Mouse (Mus musculus) urinary bladder, postnatal 10 days (tissue): ENCODE measurements around the gene B3glct.

Experiments
- DNase-seq: peaks from one replicate; pipeline ENCODE4 v3.0.0; 2022; ENCODE audit warnings: low spot score

Gene B3glct

DNA sequence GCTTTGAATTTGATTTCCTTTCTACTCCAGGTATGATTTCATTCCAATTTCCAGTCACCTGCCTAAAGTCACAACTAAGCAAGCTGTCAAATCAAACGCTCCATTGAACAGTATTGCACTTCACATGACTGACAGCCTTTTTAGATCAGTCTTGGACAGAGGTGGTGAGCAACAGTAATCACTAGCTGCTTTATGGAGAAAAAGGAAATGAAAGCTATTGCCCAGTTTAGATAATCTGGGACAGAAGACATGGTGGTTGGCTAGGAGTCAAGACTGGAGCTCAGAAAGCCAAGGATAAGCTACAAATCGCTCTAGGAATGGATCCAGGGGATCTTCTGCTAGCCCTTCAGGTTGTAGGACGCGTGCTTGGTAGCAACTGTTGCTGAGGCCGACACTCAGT lies 14.6 kb upstream of the B3glct start:
- DNase-seq = no peak

DNA sequence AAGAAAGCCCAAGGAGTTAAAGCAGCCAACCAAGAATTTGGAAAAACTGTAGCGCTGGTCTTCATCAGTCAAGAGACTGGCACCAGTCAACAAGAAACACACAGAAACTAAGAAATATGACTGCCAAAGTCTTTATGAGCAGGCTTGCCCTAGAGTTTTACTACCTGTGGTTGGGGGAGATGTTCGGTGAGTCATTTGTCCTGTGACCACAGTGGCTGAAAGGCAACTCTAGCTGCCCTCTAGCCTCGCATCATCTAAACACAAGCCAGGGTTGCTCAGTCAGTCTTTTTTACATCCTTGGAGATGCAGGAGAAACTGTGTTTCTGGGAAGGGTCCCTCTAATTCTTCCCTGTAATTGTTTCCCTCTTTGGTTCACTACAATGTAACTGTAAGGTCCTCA lies 834 bp upstream of the B3glct start:
- no peak for DNase-seq

DNA sequence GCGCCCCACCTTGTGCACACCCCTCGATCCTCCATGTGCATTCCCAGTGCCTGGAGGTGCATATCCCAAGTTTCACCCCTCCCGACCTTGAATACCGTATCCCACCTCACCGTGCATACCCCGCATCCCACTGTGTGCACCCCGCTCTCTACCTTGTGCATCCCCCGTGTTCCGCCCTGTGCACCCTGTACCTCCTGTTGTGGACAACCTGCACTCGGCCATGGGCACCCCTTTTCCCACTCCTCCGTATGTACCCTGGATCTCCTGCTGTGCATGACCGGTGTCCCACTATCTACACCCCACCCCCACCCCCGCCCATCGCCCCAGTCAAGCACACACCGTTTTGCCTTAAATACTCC lies 939 bp downstream of the B3glct start:
- no peak for DNase-seq

DNA sequence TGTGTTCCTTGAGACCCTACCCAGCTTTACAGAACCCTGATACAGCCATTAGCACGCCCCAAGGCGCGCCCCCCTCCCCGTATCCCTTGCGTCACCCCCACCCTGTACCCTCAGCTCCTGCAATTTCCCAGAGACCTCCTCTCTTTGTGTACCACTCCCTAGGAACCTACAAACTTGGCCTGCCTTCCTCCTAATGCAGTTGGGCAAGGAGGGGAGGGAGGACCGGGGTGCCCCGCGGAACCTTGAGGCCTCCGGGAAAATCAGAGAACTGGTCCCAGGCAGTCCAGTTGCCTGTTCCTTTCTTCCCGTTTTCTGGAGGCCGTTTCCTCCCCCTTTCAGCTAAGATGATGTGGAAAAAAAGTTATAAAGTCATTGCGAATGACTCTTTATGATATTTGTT lies 1.3 kb downstream of the B3glct start:
- no peak for DNase-seq

DNA sequence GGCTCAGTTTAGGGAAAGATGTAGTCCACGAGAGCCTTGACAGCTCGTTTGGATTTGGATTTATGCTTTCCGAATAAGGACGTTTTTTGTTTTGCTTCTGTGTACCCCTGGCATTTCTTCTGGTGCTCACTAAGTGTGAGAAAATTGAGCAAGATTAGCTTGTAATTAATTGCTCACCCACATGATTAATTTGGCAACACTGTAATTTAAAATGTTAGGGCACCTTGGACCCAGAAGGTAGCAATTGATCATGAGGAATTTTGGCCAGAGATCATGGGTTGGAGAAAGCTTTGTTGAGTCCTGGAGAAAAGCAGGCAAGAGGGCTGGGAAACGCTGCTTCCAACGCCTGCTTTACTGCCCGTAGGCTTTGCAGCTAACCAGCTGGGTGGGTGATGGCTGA lies 1.9 kb downstream of the B3glct start:
- no peak for DNase-seq

DNA sequence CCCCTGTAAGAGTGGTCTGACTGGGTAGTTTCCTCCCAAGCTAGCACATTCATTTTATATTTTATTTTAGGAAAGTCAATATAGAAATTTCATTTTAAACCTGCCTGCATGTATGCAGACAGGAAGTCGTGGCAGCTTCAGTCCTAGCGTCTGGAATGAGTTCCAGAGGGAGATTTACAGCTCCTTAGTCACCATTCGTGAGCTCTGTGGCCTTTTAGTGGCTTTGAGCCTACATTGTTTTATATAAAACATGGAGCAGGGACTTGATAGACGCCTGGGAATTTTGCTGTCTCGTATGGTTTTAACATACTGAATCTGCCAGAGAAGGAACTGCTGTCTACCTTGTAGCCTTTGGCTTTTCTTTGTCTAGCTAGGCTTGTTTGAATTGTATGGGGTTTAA lies 2.9 kb downstream of the B3glct start:
- DNase-seq = no peak

DNA sequence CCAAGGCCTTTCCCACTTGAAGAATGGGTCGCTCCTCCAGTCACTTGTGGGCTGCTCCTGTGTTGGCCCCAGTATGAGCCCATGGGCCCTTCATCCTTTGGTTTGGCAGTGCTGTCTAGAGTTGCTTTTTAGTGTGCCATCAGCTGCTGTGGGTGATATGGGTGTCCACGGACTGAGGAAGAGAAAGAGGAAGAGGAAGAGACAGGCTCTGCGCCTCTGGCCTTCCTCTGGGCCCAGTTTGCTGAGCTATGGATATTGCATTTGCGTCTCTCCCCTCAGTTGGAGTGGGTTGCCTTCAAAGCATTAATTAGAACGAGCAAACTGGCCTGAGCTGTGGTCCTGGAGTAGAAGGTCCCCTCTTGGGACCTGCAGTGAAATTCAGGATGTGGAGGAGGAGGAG lies 11.8 kb downstream of the B3glct start:
- DNase-seq = no peak

DNA sequence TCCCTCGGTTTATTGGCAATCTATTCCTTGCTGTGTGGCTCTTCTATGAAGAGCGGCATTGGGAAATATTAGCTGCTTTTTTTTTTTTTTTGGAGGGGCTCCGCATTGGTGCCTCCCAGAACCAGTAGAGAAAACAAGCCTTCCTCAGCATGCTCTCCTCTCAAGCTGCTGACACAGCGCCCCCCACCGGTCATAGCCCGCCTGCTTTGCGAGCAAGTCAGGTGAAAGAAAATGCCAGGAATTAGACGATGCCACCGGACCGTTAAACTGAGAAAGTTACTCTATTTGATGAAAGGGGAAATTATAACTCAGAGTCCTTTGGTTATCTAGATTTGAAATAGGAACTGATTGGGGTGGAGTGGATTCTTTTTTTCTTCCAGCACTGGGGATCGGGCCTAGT lies 14.5 kb downstream of the B3glct start:
- DNase-seq = no peak

DNA sequence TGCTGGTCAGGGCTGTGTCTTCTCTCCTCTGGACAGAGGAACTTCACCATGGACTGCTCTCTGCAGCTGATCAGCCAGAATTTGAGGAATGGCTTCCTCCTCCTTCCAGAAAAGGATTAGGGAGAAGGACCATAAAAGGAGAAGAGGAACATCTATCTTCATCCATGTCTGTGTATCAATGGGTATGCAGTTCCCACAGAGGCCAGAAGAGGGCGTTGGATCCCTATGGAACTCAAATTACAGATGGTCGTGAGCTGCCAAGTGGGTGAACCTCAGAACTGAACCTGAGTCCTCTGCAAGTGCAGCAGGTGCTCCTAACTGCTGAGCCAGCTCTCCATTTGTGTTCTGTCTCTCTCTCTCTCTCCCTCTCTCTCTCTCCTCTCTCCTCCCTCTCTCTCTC lies 15.2 kb downstream of the B3glct start:
- no peak for DNase-seq

DNA sequence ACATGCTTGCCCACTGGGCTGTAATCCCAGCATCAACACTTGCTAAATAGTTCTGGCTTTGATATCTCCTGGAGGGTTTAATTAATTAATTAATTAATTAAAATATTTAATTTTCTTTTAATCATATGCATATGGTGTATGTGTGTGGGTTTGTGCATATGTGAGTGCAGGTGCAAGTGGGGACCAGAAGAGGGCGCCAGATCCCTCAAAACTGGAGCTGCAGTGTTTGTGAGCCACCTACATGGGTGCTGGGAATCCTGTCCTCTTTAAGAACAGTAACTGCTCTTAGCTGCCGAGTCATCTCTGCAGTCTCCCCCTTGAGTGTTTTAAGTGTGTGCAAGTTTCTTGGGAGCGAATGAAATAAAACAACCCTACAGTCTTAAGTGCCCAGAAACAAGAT lies 15.9 kb downstream of the B3glct start:
- no peak for DNase-seq

DNA sequence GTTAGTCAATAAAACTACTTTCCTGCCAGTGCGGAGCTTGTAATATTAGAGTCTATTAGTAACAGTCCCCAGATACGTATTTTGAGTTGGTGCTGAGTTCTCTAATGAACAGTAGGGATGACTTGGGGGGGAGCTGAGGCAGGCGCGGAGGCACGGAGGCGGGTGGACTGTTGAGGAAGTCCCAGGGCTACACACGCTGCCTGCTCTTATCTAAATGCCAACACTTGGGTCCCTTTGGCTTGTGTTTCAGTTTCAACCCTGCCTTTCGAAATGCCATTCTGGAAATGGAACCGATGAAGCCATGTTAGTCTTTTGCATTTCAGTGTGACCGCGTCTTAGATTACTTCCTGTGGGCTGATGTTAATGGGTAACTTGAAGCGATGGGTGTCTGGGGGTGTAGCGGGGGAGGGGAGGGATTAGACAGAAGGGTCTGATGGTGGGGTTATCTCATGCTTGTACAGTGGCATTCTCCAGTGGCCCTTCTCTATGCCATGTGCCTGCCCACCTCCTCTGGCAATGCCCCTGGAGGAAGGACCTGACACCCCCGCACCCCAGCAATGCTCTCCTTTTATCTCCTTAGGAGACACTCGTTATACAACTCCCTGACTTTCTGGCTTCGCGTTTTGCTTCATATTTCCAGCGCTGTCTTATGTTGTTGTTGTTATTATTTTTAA lies 17.2 kb downstream of the B3glct start:
- no peak for DNase-seq

DNA sequence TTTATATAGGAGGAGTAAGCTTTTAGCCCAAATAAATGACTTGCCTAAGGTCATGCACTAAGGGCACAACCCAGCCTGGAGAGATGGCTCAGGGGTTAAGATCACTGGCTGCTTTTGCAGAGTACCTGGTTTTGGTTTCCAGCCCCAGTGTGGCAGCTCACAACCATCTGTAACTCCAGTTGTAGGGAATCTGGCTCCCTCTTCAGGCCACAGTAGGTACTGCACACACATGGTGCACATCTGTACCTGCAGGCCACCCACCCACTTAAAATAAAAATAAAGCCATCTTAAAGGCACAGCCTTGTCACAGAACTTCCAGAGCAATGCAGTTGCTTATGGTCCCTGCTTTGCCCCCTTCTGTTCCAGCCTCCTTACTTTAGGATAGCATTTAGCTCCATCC lies 24.7 kb downstream of the B3glct start:
- DNase-seq = no peak

DNA sequence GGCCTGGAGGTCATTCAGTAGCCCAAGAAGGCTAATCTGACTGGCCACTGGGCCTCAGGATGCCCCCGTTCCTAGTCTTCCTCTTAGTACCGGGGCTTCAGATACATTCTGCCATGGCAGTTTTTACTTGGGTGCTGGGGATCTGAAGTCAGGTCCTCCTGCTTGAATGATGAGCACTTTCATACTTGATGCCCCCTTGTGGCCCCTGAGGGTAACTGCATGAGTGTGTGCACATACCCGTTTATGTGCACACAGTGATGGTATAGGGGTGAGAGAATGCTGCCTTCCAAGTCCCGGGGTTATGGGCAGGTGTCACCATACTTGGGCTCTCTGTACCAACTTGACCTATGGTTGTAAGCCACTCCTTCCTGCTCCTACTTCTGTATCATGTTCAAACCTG lies 33.5 kb downstream of the B3glct start:
- no peak for DNase-seq

DNA sequence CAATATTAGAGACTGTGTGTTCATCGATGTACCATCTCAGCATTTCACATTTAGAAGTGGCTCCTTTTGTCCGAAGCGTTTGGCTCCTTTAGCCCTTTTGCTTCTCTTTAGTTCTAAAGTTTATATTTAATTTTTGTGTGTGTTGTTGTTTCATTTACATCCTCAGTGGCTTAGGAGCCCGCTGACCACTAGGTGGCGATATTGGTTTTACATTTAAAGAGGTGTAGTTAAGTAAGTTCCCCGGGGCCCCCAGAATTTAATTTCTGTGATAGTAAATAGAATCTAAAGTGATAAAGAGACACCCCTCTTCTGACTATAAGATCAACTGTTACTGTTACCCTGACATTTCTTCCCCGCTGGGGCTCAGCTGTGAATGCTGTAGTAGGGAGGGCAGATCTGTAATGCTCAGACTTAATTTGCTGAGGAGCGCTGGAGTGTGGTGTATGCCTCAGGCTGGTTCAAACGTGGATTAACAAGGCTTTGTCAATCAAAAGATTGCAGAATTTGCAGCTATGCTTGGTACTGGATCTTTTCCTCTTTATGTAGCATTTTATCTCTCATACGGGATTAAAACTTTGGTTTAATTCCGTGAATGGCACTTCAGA lies 35.2 kb downstream of the B3glct start:
- DNase-seq = no peak

DNA sequence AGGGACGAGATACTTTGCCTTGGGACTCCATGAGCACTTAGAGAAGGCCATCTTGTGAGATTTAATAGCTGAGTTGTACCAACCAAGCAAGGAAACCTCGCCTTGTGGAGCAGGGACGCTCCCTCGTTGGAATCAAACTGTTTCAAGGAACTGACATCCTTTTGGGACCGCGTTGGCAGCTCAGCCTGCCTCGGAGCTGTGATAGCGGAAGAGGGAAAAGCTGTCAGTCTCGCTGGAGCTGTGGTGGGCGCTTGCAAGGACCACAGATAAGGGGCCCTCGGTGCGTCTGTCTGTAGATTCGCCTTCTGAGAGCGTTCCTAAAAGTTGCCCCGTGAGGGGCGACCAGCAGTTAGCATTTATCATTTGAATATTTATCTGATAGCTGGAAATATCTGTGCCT lies 35.8 kb downstream of the B3glct start:
- DNase-seq = no peak

DNA sequence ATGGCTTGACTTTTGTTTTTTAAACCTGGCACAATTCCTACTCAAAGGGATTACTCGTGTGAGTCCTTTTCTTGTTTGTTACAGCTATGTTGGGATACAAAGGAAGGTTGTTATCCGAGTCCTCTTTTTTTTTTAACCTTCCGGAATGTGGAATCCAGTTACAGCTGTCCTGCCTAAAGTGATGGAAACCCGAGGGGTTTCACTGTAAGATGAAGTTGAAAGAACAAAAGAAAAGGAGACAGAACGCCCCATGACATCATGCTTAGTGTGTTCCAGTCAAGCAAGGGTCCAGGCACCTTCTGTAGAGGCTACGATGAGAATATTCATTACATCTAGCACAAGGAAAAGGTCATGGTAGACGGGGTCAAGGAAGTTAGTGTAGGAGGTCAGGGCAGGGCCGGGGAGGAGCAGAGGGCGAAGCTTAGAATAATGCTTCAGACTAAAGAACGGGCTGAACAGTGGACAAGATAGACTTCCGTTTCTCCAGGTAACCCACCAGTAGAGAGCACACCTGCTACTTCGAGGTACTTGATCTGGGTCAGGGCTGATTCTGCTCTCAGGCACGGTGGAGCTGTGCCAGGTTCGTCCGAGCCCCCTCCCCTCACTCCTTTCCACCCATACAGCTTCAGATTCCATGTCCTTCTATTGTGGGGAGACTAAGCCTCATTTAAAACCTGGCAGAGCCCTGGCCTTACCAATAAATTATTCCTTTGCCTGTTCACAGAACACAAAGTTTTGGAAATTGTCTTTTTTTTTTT lies 37.7 kb downstream of the B3glct start:
- DNase-seq = no peak

DNA sequence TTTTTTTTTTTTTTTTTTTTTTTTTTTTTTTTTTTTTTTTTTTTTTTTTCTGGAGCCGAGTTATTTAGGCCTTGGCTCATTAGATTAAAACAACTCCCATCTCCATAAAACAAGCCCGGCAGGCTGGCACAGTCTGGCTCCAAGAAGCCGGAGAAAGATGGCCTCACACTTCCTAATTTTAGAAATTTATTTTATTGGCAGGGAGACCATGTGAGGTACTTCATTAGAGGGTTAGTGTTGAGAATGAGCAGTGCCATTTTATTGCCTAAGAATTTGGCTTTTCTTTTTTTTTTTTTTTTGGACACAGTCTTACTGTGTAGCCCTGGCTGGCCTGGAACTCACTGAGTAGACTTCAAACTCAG lies 38.3 kb downstream of the B3glct start:
- no peak for DNase-seq

DNA sequence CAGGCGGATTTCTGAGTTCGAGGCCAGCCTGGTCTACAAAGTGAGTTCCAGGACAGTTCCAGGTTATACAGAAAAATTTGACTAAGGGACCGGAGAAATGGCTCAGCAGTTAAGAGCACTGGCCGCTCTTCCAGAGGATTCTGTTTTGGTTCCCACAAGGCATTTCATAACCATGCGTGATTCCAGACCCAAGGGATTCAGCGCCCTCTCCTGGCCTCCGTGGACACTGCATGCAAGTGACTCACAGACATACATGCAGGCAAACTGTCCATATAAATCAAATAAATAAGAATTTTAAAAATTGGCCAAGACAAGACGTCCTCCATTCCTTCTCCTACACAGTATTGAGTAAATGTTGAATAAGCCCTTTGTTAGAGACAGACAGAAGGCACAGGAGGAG lies 53.7 kb downstream of the B3glct start:
- DNase-seq = no peak

DNA sequence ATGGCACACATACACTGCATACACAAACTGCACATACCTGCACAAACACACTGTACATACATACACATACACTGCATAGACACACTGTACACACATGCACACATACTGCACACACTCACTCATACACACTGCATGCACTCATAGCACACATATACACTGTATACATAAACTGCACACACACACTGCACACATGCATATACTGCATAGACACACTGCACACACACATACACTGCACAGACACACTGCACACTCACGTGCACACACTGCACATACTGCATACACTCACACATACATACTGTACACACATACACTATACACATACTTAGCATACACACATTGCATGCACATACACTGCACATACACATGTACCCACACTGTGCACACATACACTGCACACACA lies 59.2 kb downstream of the B3glct start:
- no peak for DNase-seq

DNA sequence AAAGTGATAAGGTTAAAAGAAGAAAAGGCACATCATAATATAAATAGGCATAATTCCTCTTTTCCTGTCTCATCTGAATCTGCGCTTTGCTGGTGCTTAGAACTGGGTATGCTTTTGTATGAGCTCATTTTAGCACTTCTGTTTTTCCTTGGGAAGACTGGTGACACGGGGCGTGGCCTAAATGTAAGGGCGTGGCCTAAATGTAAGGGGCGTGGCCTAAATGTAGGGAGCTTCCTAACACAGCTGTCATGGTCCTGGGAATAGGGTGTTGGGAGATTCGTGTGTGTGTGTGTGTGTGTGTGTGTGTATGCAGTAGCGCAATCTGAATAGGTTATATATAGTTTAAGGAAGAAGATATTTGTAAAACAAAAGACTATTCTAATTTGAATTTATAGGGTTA lies 62.1 kb downstream of the B3glct start:
- DNase-seq = no peak

DNA sequence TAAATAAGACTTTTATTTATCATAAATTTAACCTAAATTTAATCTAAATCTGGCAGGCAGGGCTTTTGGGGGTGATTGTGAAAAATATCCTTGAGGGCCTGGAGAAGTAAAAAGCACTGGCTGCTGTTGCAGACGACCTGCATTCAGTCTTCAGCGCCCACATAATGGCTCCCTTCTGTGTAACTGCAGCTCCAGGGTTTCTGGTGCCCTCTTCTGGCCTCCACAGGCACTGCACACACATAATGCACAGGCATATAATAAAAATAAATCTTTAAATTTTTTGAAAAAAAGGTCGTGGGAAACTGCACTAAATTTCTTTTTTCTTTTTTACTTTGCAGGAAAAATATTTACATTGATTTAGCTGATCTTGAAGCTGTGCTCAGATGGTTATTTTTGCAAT lies 62.7 kb downstream of the B3glct start:
- no peak for DNase-seq

DNA sequence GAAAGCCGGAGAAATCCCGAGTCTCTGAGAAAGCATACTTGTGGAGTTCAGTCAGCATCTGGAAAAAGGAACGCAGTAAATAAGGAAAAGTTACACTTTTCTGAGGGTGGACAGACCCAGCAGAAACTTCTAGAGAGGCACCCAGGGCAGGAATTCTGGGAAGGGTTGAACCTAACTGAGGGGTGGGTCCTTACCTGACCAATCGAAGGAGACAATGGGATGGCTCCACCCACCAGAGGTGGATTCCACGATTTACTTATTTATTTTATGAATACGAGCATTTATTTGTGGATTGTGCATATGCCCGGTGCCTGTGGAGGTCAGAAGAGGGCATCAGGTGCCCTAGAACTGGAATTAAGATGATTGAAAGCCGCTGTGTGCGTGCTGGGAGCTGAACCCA lies 64.3 kb downstream of the B3glct start:
- no peak for DNase-seq

DNA sequence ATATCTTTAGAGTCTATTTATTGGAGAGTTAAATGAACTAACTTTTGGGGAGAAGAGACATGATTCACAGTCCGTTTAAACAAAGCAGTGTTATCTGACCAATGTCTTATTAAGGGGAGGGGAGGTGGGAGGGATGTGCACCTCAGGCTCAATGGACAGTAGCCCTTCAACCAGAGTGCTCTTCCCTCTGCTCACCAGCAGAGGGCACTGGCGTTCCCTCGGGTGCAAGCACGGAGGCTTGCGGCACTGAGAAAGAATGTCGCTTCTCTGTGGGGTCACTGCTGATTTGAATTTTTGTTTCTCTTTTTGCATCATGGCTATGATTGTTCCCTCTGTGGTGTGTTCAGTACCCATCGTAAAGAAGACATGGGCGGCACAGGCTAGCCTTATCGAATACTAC lies 67.0 kb downstream of the B3glct start:
- DNase-seq = no peak
